Mouse (Mus musculus): ENCODE data around the gene Asrgl1.

GRCm38 (mm10) chr19:9135512-9136331, at the start of gene Asrgl1:
- TF ChIP-seq CTCF (IDR thresholded peaks at IDR 0.05; ENCODE audit: low read depth, low read length) (no peak), POLR2A (IDR thresholded peaks at IDR 0.05; ENCODE audit: extremely low read depth, insufficient read depth, low read length) (peak; percentile 69)

Data from liver, adult 2 months (tissue).